Mouse (Mus musculus) intestine, embryonic 16.5 days (tissue): ENCODE results near the gene Bcl2l14. TPM values are rescaled to one million over a fixed set of nuclear protein-coding genes. Genes with fewer than 3 reads are reported as not detected.

Source experiments
- ATAC-seq: fragments of 200-750 bp; cut with Nextera tagmentation; 2 replicates; pipeline ENCODE4 v1.8.0; 2017; ENCODE audit warnings: moderate TSS enrichment, moderate library complexity
- H3K27ac ChIP-seq: fragments of 300-500 bp; sonication (generic); 2 replicates; pipeline ENCODE4 v1.5.1; 2014; ENCODE audit warnings: mild to moderate bottlenecking, low read length
- H3K27me3 ChIP-seq: fragments of 300-500 bp; sonication (generic); replicated peaks from 2 replicates; pipeline ENCODE4 v1.6.1; 2014; ENCODE audit warnings: low read length, control low read depth, mixed read lengths; ENCODE audit not compliant: control insufficient read depth, insufficient read depth
- H3K36me3 ChIP-seq: fragments of 300-500 bp; sonication (generic); 2 replicates; pipeline ENCODE4 v1.6.1; 2014; ENCODE audit warnings: low read length, control low read depth; ENCODE audit not compliant: control insufficient read depth, insufficient read depth
- H3K4me1 ChIP-seq: fragments of 300-500 bp; sonication (generic); 2 replicates; pipeline ENCODE4 v1.6.1; 2014; ENCODE audit warnings: low read length, control low read depth, mixed read lengths; ENCODE audit not compliant: control insufficient read depth, insufficient read depth
- H3K4me2 ChIP-seq: fragments of 300-500 bp; sonication (generic); 2 replicates; pipeline ENCODE4 v1.6.1; 2014; ENCODE audit warnings: low read depth, low read length, control low read depth
- H3K4me3 ChIP-seq: fragments of 300-500 bp; sonication (generic); 2 replicates; pipeline ENCODE4 v1.5.1; 2014; ENCODE audit warnings: mild to moderate bottlenecking, low read length
- H3K9ac ChIP-seq: fragments of 300-500 bp; sonication (generic); 2 replicates; pipeline ENCODE4 v1.6.1; 2014; ENCODE audit warnings: low read depth, low read length
- H3K9me3 ChIP-seq: fragments of 300-500 bp; sonication (generic); 2 replicates; pipeline ENCODE4 v1.6.1; 2016; ENCODE audit warnings: low read length, control low read depth; ENCODE audit not compliant: control insufficient read depth
- WGBS: fragments of 180-500 bp; shearing (Covaris S2); extraction: QIAGEN DNeasy Blood & Tissue Kit; methylation state at CpG from one replicate; pipeline ENCODE4 v1.1.7; 2014; 5-methylcytosine and 5-hydroxymethylcytosine counted together
- polyA plus RNA-seq: library from polyadenylated mRNA; unstranded; fragments of >200 nt; fragmentation: Nextera tagmentation; extraction: Ambion mirVana; gene quantifications from 2 replicates; pipeline ENCODE4 v1.2.1, GENCODE M21; 2015

The Bcl2l14 gene
- polyA plus RNA-seq, 1 experiment from 2014 or later: 5.2 TPM

GRCm38 (mm10) chr6:134449958-134450357 is 53.8 kb downstream of the Bcl2l14 start:
- H3K27ac ChIP-seq: no peak overlapping the region
- H3K9ac ChIP-seq: no peak overlapping the region
- no peak overlapping the region for H3K4me3 ChIP-seq
- no peak overlapping the region for H3K4me2 ChIP-seq
- H3K4me1 ChIP-seq: peaks cover 7% of the 10 kb centered on the region
- ATAC-seq: no peak
- WGBS: 62% methylated on average over 11 of the region's 11 CpGs
- peaks cover 27% of the 10 kb centered on the region for H3K36me3 ChIP-seq
- no peaks in the 10 kb centered on the region for H3K9me3 ChIP-seq
- H3K27me3 ChIP-seq: no peaks in the 10 kb centered on the region

- no peaks in the 10 kb centered on the region for H3K27me3 ChIP-seq
- no peak overlapping the region for H3K27ac ChIP-seq
- no peak overlapping the region for H3K4me3 ChIP-seq
- no peak overlapping the region for H3K4me2 ChIP-seq
- no peaks in the 10 kb centered on the region for H3K9me3 ChIP-seq
- peaks cover 7% of the 10 kb centered on the region for H3K4me1 ChIP-seq
- H3K9ac ChIP-seq: no peak overlapping the region
- ATAC-seq: peak; percentile 63
- 51% methylated on average over 14 of the region's 14 CpGs for WGBS
- peaks cover 28% of the 10 kb centered on the region for H3K36me3 ChIP-seq
Measured at GRCm38 (mm10) chr6:134450661-134451119, 54.6 kb downstream of the Bcl2l14 start.

GRCm38 (mm10) chr6:134454093-134454492 is 58.0 kb downstream of the Bcl2l14 start:
- H3K27me3 ChIP-seq: no peaks in the 10 kb centered on the region
- no peak overlapping the region for H3K4me2 ChIP-seq
- no peak overlapping the region for H3K4me3 ChIP-seq
- no peaks in the 10 kb centered on the region for H3K9me3 ChIP-seq
- H3K9ac ChIP-seq: no peak overlapping the region
- no peak overlapping the region for H3K27ac ChIP-seq
- 92% methylated on average over 1 of the region's 1 CpGs for WGBS
- no peak for ATAC-seq
- peaks cover 7% of the 10 kb centered on the region for H3K4me1 ChIP-seq
- peaks cover 33% of the 10 kb centered on the region for H3K36me3 ChIP-seq

- H3K9me3 ChIP-seq: no peaks in the 10 kb centered on the region
- H3K4me2 ChIP-seq: no peak overlapping the region
Measured at GRCm38 (mm10) chr6:134458376-134458775, 62.3 kb downstream of the Bcl2l14 start.

GRCm38 (mm10) chr6:134461175-134461574 is 65.1 kb downstream of the Bcl2l14 start:
- WGBS: 91% methylated on average over 6 of the region's 6 CpGs
- Histone ChIP-seq H3K36me3 (peaks cover 24% of the 10 kb centered on the region), H3K4me2 (no peak overlapping the region), H3K27me3 (no peaks in the 10 kb centered on the region), H3K4me3 (no peak overlapping the region), H3K9ac (no peak overlapping the region), H3K4me1 (no peaks in the 10 kb centered on the region), H3K27ac (no peak overlapping the region), H3K9me3 (no peaks in the 10 kb centered on the region)
- no peak for ATAC-seq

More at GRCm38 (mm10) chr6:134458376-134458775, 62.3 kb downstream of the Bcl2l14 start:
- no peak overlapping the region for H3K9ac ChIP-seq
- no peak for ATAC-seq
- H3K27me3 ChIP-seq: no peaks in the 10 kb centered on the region
- 97% methylated on average over 1 of the region's 1 CpGs for WGBS
- no peaks in the 10 kb centered on the region for H3K4me1 ChIP-seq
- no peak overlapping the region for H3K27ac ChIP-seq
- H3K36me3 ChIP-seq: peaks cover 27% of the 10 kb centered on the region
- H3K4me3 ChIP-seq: no peak overlapping the region

- ATAC-seq: peak; percentile 91
- H3K27me3 ChIP-seq: no peaks in the 10 kb centered on the region
Measured at GRCm38 (mm10) chr6:134466671-134467229, 70.6 kb downstream of the Bcl2l14 start.

GRCm38 (mm10) chr6:134469297-134469696 is 73.2 kb downstream of the Bcl2l14 start:
- Histone ChIP-seq H3K4me1 (0 out of 2 replicates have a peak, but pooled peaks cover 2% of the 10 kb centered on the region), H3K27ac (no peak overlapping the region), H3K36me3 (peaks cover 13% of the 10 kb centered on the region; the same call in 1 of the 2 replicates), H3K9ac (no peak overlapping the region), H3K4me3 (no peak overlapping the region), H3K4me2 (no peak overlapping the region), H3K27me3 (no peaks in the 10 kb centered on the region), H3K9me3 (no peaks in the 10 kb centered on the region)
- ATAC-seq: no peak
- 88% methylated on average over 2 of the region's 2 CpGs for WGBS

More at GRCm38 (mm10) chr6:134466671-134467229, 70.6 kb downstream of the Bcl2l14 start:
- H3K4me2 ChIP-seq: no peak overlapping the region
- 0 out of 2 replicates have a peak, but pooled peaks cover 2% of the 10 kb centered on the region for H3K4me1 ChIP-seq
- peaks cover 11% of the 10 kb centered on the region; the same call in 1 of the 2 replicates for H3K36me3 ChIP-seq
- 52% methylated on average over 10 of the region's 10 CpGs for WGBS
- no peak overlapping the region for H3K27ac ChIP-seq
- no peak overlapping the region for H3K9ac ChIP-seq
- H3K9me3 ChIP-seq: no peaks in the 10 kb centered on the region
- no peak overlapping the region for H3K4me3 ChIP-seq

GRCm38 (mm10) chr6:134470857-134471256 is 74.7 kb downstream of the Bcl2l14 start:
- Histone ChIP-seq H3K27me3 (no peaks in the 10 kb centered on the region), H3K4me2 (no peak overlapping the region; the same call in 1 of the 2 replicates), H3K27ac (no peak overlapping the region), H3K4me1 (0 out of 2 replicates have a peak, but pooled peaks cover 2% of the 10 kb centered on the region), H3K9me3 (no peaks in the 10 kb centered on the region), H3K9ac (no peak overlapping the region), H3K36me3 (peaks cover 9% of the 10 kb centered on the region; the same call in 1 of the 2 replicates), H3K4me3 (no peak overlapping the region)
- peak; percentile 72 for ATAC-seq
- WGBS: 58% methylated on average over 14 of the region's 14 CpGs

- ATAC-seq: no peak
Measured at GRCm38 (mm10) chr6:134473143-134473561, 77.0 kb downstream of the Bcl2l14 start.

More at GRCm38 (mm10) chr6:134473143-134473561, 77.0 kb downstream of the Bcl2l14 start:
- Histone ChIP-seq H3K36me3 (peaks cover 14% of the 10 kb centered on the region; the same call in 1 of the 2 replicates), H3K27ac (no peak overlapping the region), H3K27me3 (no peaks in the 10 kb centered on the region), H3K9me3 (no peaks in the 10 kb centered on the region), H3K4me2 (no peak overlapping the region), H3K4me3 (no peak overlapping the region), H3K9ac (no peak overlapping the region), H3K4me1 (0 out of 2 replicates have a peak, but pooled peaks cover 2% of the 10 kb centered on the region)
- WGBS: 88% methylated on average over 7 of the region's 7 CpGs
